ENCODE assay signal across 25 mouse cellular contexts in genomic region chr17:88879736-88880135, GRCm38 (mm10).
DNase-seq lines count a peak whose midpoint lies in the region; ATAC-seq lines count a peak whose summit lies in the region.
"Had no signal": no experiment of that assay in that cellular context is flagged by ENCODE, and none has a peak within 500 bp of the region (broad histone marks: within the 10 kb centered on the region; RNA-seq: fewer than 3 reads in every experiment).

No protein-coding gene starts in this region.

- H3K36me3 ChIP-seq in midbrain, embryonic 11.5 days (ENCODE audit: control insufficient read depth, insufficient read depth, low read length): no peaks in the 10 kb centered on the region
- no peaks in the 10 kb centered on the region for H3K36me3 ChIP-seq in midbrain, embryonic 16.5 days (ENCODE audit: control insufficient read depth, insufficient read depth, low read length)
- H3K36me3 ChIP-seq: embryonic facial prominence, embryonic 13.5 days; embryonic facial prominence, embryonic 15.5 days; forebrain, embryonic 10.5 days; forebrain, embryonic 12.5 days had no signal

- peak; percentile 81 for DNase-seq in heart, adult 11 months
- no peak for DNase-seq in heart, adult 9 months (ENCODE audit: low spot score in 2 of 2)
- peak; percentile 61 for DNase-seq in midbrain, embryonic 11.5 days (ENCODE audit: low spot score, missing footprints)
- DNase-seq in kidney, postnatal 36 days: no peak
- DNase-seq: adrenal gland, adult 2 months; adrenal gland, postnatal 10 days; adrenal gland, postnatal 25 days; B cell, adult 2 months; cerebellum, adult 11 months; cerebellum, adult 18-20 months; cerebellum, adult 8-10 months; cerebellum, adult 9-11 months; cerebellum, postnatal 14 days; cerebellum, postnatal 36 days; embryo, embryonic 11 days had no signal

- no peak overlapping the region for H3K9ac ChIP-seq in midbrain, embryonic 11.5 days (ENCODE audit: low read length)
- no peak overlapping the region for H3K9ac ChIP-seq in midbrain, embryonic 16.5 days (ENCODE audit: low read depth, low read length)
- H3K9ac ChIP-seq: embryonic facial prominence, embryonic 13.5 days; embryonic facial prominence, embryonic 15.5 days; forebrain, embryonic 12.5 days had no signal

- no peak overlapping the region for H3K4me2 ChIP-seq in midbrain, embryonic 11.5 days
- no peak overlapping the region for H3K4me2 ChIP-seq in midbrain, embryonic 16.5 days (ENCODE audit: low read length)
- H3K4me2 ChIP-seq: embryonic facial prominence, embryonic 13.5 days; embryonic facial prominence, embryonic 15.5 days; forebrain, embryonic 12.5 days had no signal

- H3K4me1 ChIP-seq in midbrain, embryonic 11.5 days (ENCODE audit: control insufficient read depth, insufficient read depth, low read length): no peaks in the 10 kb centered on the region
- no peaks in the 10 kb centered on the region for H3K4me1 ChIP-seq in midbrain, embryonic 16.5 days (ENCODE audit: control insufficient read depth, insufficient read depth, low read length)
- H3K4me1 ChIP-seq: embryonic facial prominence, embryonic 13.5 days; embryonic facial prominence, embryonic 15.5 days; forebrain, embryonic 10.5 days; forebrain, embryonic 12.5 days had no signal

- no peak for ATAC-seq in midbrain, embryonic 11.5 days (ENCODE audit: low FRiP score)
- no peak for ATAC-seq in midbrain, embryonic 16.5 days
- ATAC-seq in granulocyte monocyte progenitor cell, adult 5-6 weeks (replicated peaks; ENCODE audit: poor library complexity, severe bottlenecking): peak; percentile 20
- 0 out of 2 replicates have a peak, but pooled peaks have one; percentile 17 for ATAC-seq in megakaryocyte progenitor cell, adult 5-6 weeks (replicated peaks; ENCODE audit: poor library complexity)
- ATAC-seq in CD4-positive, CD25-positive, alpha-beta regulatory T cell, adult 4 months: no peak
- ATAC-seq: forebrain, embryonic 14.5 days had no signal

- H3K4me3 ChIP-seq in midbrain, embryonic 11.5 days (ENCODE audit: low read depth, low read length): no peak overlapping the region
- no peak overlapping the region for H3K4me3 ChIP-seq in midbrain, embryonic 16.5 days (ENCODE audit: low read depth, low read length)
- H3K4me3 ChIP-seq: embryonic facial prominence, embryonic 13.5 days; embryonic facial prominence, embryonic 15.5 days; erythroblast, embryonic 14.5 days; forebrain, embryonic 10.5 days; forebrain, embryonic 12.5 days had no signal

- H3K27me3 ChIP-seq in midbrain, embryonic 11.5 days (ENCODE audit: control insufficient read depth, insufficient read depth, low read length): no peaks in the 10 kb centered on the region
- no peaks in the 10 kb centered on the region for H3K27me3 ChIP-seq in midbrain, embryonic 16.5 days (ENCODE audit: control insufficient read depth, insufficient read depth, low read depth, low read length)
- H3K27me3 ChIP-seq: embryonic facial prominence, embryonic 13.5 days; embryonic facial prominence, embryonic 15.5 days; forebrain, embryonic 12.5 days had no signal

- H3K9me3 ChIP-seq in midbrain, embryonic 11.5 days (ENCODE audit: control insufficient read depth, low read length): no peaks in the 10 kb centered on the region
- no peaks in the 10 kb centered on the region for H3K9me3 ChIP-seq in midbrain, embryonic 16.5 days (replicated peaks; ENCODE audit: control insufficient read depth, low read length, poor library complexity, severe bottlenecking)
- H3K9me3 ChIP-seq: embryonic facial prominence, embryonic 13.5 days; embryonic facial prominence, embryonic 15.5 days; forebrain, embryonic 10.5 days; forebrain, embryonic 12.5 days had no signal

- WGBS in midbrain, embryonic 11.5 days: 88% methylated on average over 1 of the region's 1 CpGs
- WGBS in midbrain, embryonic 16.5 days: 88% methylated on average over 1 of the region's 1 CpGs

- no peak overlapping the region for H3K27ac ChIP-seq in midbrain, embryonic 11.5 days (ENCODE audit: low read depth, low read length)
- H3K27ac ChIP-seq in midbrain, embryonic 16.5 days (ENCODE audit: low read length): no peak overlapping the region
- H3K27ac ChIP-seq: embryonic facial prominence, embryonic 13.5 days; embryonic facial prominence, embryonic 15.5 days; forebrain, embryonic 10.5 days; forebrain, embryonic 12.5 days had no signal

Comparison
In these comparisons a context has a peak if more than half of its experiments do, and no peak if none do; other contexts are left out.
1. DNase-seq: peak in heart, adult 11 months (single experiment) and midbrain, embryonic 11.5 days (single experiment); none in heart, adult 9 months (0 of 2) and kidney, postnatal 36 days (0 of 2).
2. ATAC-seq: peak in granulocyte monocyte progenitor cell, adult 5-6 weeks (single experiment) and megakaryocyte progenitor cell, adult 5-6 weeks (single experiment); none in midbrain, embryonic 11.5 days (single experiment), midbrain, embryonic 16.5 days (single experiment) and CD4-positive, CD25-positive, alpha-beta regulatory T cell, adult 4 months (single experiment).